Mouse (Mus musculus): ENCODE data around the gene Kdr. TPM values are rescaled to one million over a fixed set of nuclear protein-coding genes. Genes with fewer than 3 reads are reported as not detected.
A peak's percentile ranks its signal among the peaks of the same experiment; 100 is the strongest.

Kdr gene
- polyA plus RNA-seq, 1 experiment from 2014 or later, result 27.0 TPM

DNA sequence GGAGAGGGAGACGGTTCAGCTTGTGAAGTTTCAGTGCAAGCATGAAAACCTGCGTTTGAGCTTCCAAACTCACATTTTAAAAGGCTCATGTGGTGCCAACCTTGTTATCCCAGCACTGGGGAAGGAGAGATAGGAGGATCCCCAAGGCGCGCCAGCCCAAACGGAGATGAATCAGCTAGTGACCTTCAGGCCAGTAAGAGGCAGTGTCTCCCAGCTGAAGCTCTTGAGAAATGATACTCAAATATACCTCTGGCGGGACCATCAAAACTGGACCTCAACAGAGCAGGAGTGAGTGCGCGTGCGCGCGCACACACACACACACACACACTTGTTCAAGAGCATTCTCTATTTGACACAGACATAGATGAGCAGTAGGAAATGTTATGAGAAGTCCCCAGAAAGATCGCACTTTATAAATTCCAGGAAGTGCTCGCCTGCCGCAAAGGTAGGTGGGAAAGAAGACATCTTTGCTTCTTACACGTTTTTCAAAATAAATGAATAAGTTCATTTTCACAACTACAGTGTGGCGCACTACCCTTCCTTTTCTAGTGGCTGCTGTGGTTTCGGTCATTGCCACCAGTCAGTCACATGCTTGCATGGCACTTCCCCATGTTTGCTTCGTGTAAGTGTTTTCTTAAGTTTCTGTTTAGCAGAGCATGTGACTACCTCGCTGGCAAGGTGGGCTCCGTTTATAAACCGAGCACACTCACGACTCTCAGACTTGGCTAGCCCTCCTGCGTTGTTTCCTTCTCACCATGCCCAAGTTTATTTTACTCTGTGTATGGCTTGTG lies 2.5 kb upstream of the Kdr start:
- WGBS, result 65% methylated on average over 23 of the region's 23 CpGs
- Histone ChIP-seq H3K4me2 (no peak overlapping the region), H3K9ac (no peak overlapping the region)

DNA sequence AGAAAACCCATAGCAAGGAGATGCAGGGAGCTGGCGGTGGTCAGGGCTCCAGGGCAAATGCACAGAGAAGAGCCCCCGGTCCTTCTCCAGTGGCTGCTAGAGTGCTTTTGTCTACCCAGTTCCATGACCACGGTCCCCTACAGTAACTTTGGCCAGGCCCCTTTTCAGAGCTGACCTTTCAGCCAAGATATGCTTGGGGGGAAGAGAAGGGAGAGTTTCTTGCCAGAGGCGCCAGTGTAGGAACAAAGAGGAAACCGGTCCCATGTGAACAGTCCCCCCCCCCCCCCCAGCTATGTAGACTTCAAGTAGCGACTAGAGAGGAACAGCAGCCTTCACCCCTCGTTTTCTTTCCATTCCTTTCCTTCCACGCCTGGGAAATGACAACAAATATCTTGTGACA lies 850 bp upstream of the Kdr start:
- Histone ChIP-seq H3K27me3 (peaks cover 54% of the 10 kb centered on the region), H3K4me3 (peak overlapping the region; percentile 56), H3K9me3 (no peaks in the 10 kb centered on the region), H3K27ac (no peak overlapping the region), H3K4me1 (peaks cover 17% of the 10 kb centered on the region), H3K4me2 (peak overlapping the region; percentile 96), H3K36me3 (no peaks in the 10 kb centered on the region), H3K9ac (no peak overlapping the region)
- ATAC-seq (ENCODE audit: insufficient number of reproducible peaks, low FRiP score, low TSS enrichment, low read depth), result no peak
- WGBS, result 4% methylated on average over 8 of the region's 8 CpGs

More for the DNA sequence above, 2.5 kb upstream of the Kdr start:
- Histone ChIP-seq H3K36me3 (no peaks in the 10 kb centered on the region), H3K4me3 (no peak overlapping the region), H3K4me1 (peaks cover 17% of the 10 kb centered on the region), H3K27me3 (peaks cover 47% of the 10 kb centered on the region), H3K27ac (no peak overlapping the region), H3K9me3 (no peaks in the 10 kb centered on the region)
- no peak for ATAC-seq (ENCODE audit: insufficient number of reproducible peaks, low FRiP score, low TSS enrichment, low read depth)

DNA sequence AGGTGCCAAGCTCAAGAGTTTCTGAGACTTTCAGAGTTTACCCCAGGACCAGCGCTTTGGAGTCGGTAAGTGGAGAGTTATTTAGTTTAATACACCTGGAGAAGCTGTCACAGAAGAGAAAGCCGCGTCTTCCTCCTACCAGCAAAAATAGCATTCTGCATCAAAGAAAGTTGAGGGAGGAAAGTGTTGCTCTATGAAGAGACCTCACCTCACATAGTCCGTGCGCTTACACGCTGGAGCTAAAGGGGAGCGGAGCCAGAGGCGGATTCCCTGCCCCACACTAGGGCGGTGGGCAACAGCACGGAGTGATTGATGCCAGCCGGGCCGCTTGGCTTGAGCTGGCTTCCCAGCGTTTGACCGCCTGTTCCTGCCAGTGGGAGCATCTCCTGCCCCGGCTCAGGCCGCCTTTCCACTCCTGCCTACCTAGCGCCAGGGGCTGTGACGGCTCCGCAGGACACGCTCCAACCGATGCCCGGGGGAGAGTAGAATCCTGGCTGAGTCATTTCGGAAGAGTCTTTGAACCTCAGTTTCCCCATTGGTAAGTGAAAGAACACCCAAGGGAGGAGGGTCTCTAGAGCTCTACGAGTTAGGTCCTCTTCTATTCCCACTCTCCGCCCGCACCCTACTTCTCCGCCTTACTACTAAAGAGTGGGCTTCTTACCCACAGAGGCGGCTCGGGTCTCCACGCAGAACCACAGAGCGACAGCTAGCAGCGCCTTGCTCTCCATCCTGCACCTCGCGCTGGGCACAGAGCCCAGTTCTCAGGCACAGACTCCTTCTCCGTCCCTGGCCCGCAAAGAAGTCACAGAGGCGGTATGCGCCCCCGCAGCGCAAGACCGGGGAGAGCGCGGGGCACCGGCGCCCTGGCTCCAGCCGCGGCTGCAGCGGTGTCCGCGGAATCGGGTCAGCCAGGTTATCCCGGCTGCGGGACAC lies 551 bp downstream of the Kdr start:
- H3K4me3 ChIP-seq, result peak overlapping the region; percentile 56
- H3K27me3 ChIP-seq, result peaks cover 54% of the 10 kb centered on the region
- peak overlapping the region; percentile 43 for H3K27ac ChIP-seq
- H3K9me3 ChIP-seq, result no peaks in the 10 kb centered on the region
- 1% methylated on average over 54 of the region's 54 CpGs for WGBS
- peak; percentile 46; the same call in 1 of the 2 replicates for ATAC-seq (ENCODE audit: insufficient number of reproducible peaks, low FRiP score, low TSS enrichment, low read depth)
- no peaks in the 10 kb centered on the region for H3K36me3 ChIP-seq
- H3K4me1 ChIP-seq, result peaks cover 17% of the 10 kb centered on the region
- H3K4me2 ChIP-seq, result peak overlapping the region; percentile 96
- H3K9ac ChIP-seq, result peak overlapping the region; percentile 26; the same call in 1 of the 2 replicates

DNA sequence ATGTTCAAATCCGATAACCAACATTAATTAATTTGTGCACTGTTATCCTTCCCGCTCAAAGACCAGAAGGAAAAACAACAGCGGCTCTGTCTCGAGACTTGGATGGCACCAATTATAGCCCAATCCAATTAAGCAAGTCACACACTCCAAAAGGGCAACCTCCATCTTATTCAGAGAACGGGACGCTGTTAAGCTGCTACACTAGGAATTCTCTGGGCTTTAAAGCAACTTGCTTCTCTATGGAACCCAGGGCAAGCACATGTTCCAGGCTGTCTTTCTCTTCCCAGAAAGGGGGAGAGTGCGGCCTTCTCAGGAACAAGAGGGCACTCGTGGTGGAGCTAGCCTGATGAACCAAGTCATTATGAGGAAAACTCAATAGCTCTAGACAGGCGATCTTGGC lies 1.6 kb downstream of the Kdr start:
- Histone ChIP-seq H3K9ac (no peak overlapping the region), H3K4me1 (peaks cover 17% of the 10 kb centered on the region), H3K27ac (no peak overlapping the region), H3K36me3 (no peaks in the 10 kb centered on the region), H3K9me3 (no peaks in the 10 kb centered on the region), H3K4me2 (no peak overlapping the region), H3K4me3 (peak overlapping the region; percentile 14), H3K27me3 (peaks cover 54% of the 10 kb centered on the region)
- WGBS, result 48% methylated on average over 9 of the region's 9 CpGs
- no peak for ATAC-seq (ENCODE audit: insufficient number of reproducible peaks, low FRiP score, low TSS enrichment, low read depth)

DNA sequence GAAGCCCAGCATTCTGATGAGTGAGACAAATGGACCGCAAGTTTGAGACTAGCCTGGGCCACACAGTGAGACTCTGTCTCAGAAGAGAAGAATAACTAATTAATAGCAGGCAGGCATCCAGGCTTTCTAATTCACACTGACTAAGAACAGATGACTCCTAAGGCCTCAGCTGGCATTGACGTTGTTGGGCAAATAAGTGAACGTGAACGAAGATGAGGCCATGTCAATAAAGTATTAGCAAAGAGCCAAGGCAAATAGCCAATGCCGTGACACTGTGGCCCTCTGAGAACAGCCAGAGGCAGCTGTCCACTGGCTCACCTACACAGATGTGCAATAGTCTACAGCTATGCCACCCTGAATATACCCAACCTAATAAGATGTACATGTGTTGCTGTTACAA lies 2.9 kb downstream of the Kdr start:
- Histone ChIP-seq H3K4me1 (peaks cover 17% of the 10 kb centered on the region), H3K27ac (no peak overlapping the region), H3K4me2 (no peak overlapping the region), H3K36me3 (no peaks in the 10 kb centered on the region), H3K4me3 (peak overlapping the region; percentile 10; the same call in 1 of the 2 replicates), H3K9me3 (no peaks in the 10 kb centered on the region), H3K9ac (no peak overlapping the region), H3K27me3 (peaks cover 45% of the 10 kb centered on the region)
- 47% methylated on average over 5 of the region's 5 CpGs for WGBS
- ATAC-seq (ENCODE audit: insufficient number of reproducible peaks, low FRiP score, low TSS enrichment, low read depth), result no peak

DNA sequence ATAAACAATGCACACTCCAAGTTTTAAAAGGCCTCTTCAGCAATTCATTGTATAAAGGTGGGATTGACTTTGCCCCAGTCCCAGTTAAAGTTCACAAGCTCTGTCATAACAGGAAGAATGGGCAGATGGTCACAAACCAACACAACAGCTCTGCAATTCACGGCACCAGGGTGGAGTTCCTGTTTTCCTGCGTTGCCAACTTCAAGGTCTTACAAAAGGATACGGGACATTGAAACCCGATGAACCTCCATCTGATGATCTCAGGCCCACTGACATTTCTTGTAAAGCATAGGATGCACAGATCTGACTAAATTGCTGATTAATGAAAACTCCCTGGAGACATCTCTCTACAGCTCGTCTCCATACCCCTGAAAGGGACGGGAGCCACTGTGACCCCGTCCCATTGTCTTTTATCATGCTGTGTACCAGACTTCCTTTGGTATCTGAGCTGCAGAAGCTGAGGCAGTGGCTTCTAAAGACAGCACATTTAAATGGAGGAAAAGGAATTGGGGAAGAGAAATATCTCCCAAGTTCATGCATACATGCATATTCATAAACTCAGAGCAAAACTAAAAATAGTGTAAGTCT lies 3.6 kb downstream of the Kdr start:
- H3K9me3 ChIP-seq, result no peaks in the 10 kb centered on the region
- H3K4me3 ChIP-seq, result no peak overlapping the region
- ATAC-seq (ENCODE audit: insufficient number of reproducible peaks, low FRiP score, low TSS enrichment, low read depth), result no peak
- H3K9ac ChIP-seq, result no peak overlapping the region
- H3K4me1 ChIP-seq, result peaks cover 17% of the 10 kb centered on the region
- H3K27me3 ChIP-seq, result peaks cover 39% of the 10 kb centered on the region
- H3K4me2 ChIP-seq, result no peak overlapping the region
- H3K36me3 ChIP-seq, result no peaks in the 10 kb centered on the region
- 64% methylated on average over 7 of the region's 7 CpGs for WGBS
- H3K27ac ChIP-seq, result no peak overlapping the region

DNA sequence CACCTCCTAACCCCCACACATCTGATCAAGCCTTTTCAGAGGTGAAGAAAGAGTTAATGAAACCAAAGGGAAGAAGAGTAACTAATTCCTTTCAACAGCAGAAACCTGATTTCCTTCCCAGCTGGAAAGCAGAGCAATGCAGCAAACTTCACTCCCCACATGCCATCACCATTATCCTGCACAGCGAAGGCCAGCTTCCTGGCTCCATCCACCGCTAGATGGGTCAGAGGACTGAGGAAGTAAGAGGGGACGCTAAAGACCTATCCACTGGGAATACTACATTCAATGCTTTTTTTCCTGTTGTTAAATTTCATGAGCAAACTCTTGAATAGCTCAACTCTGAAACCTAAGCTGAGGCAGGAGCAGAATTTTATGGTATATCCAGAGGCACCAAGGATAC lies 8.4 kb downstream of the Kdr start:
- Histone ChIP-seq H3K27me3 (peaks cover 3% of the 10 kb centered on the region; the same call in 1 of the 2 replicates), H3K9me3 (no peaks in the 10 kb centered on the region), H3K4me2 (no peak overlapping the region), H3K27ac (no peak overlapping the region), H3K4me3 (no peak overlapping the region), H3K9ac (no peak overlapping the region), H3K36me3 (no peaks in the 10 kb centered on the region), H3K4me1 (no peaks in the 10 kb centered on the region)
- whole genome bisulfite sequencing, result 31% methylated on average over 3 of the region's 3 CpGs
- no peak for ATAC-seq (ENCODE audit: insufficient number of reproducible peaks, low FRiP score, low TSS enrichment, low read depth)

DNA sequence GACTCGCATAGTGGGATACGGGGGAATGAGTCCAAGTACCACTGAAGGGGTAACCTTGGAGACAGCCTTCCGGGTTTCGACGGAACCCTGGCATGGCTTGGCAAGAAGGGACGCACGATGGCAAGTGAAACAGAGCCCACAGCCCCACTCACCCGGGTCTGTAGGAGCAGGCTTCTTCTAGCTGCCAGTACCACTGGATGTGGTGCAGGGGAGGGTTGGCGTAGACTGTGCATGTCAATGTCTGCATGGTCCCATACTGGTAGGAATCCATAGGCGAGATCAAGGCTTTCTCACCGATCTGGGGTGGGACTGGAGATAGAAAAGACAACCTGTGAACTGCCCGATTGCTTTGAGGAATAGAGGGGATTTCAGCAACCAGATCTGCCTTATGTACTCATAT lies 15.7 kb downstream of the Kdr start:
- no peaks in the 10 kb centered on the region for H3K36me3 ChIP-seq
- H3K27me3 ChIP-seq, result no peaks in the 10 kb centered on the region
- H3K27ac ChIP-seq, result no peak overlapping the region
- H3K9me3 ChIP-seq, result no peaks in the 10 kb centered on the region
- WGBS, result 92% methylated on average over 12 of the region's 12 CpGs
- no peak for ATAC-seq (ENCODE audit: insufficient number of reproducible peaks, low FRiP score, low TSS enrichment, low read depth)
- H3K4me1 ChIP-seq, result no peaks in the 10 kb centered on the region
- no peak overlapping the region for H3K9ac ChIP-seq
- H3K4me3 ChIP-seq, result no peak overlapping the region
- no peak overlapping the region for H3K4me2 ChIP-seq

DNA sequence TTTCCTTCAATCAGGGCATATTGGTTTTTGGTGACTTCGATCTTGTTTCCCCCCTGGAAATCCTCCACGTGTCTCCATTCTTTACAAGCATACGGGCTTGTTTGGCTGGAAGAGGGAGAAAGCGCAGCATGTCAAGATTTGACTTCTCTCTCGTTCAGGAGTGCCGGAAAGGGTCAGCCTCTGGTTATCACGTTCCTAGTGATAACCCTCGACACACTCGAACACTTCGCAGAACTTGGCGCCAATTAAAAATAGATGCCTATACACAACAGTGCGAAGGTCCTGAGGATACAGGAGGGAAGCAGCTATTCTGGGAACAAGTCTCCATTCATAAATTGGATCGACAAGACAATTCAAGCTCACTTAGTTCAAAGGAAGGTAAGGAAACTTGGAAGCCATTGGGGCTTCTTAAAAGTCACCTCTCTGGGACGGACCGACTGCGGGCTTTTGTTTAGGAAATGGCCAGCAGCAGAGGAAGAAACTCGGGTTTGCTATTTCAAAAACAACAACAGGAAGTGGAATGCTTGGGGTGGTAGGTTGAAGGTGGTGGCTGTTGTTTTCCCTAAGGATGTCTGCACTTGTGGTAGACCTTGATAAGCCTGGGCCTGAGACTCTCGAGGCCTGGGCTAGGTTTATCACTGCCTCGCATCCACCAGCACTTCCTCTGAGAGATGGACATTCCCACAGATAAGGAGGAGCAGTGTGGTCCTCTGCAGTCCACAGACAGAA lies 16.4 kb downstream of the Kdr start:
- H3K4me3 ChIP-seq, result no peak overlapping the region
- no peaks in the 10 kb centered on the region for H3K36me3 ChIP-seq
- ATAC-seq (ENCODE audit: insufficient number of reproducible peaks, low FRiP score, low TSS enrichment, low read depth), result no peak
- WGBS, result 86% methylated on average over 19 of the region's 19 CpGs
- no peak overlapping the region for H3K4me2 ChIP-seq
- H3K9me3 ChIP-seq, result no peaks in the 10 kb centered on the region
- no peaks in the 10 kb centered on the region for H3K4me1 ChIP-seq
- H3K27ac ChIP-seq, result no peak overlapping the region
- no peaks in the 10 kb centered on the region for H3K27me3 ChIP-seq
- no peak overlapping the region for H3K9ac ChIP-seq

DNA sequence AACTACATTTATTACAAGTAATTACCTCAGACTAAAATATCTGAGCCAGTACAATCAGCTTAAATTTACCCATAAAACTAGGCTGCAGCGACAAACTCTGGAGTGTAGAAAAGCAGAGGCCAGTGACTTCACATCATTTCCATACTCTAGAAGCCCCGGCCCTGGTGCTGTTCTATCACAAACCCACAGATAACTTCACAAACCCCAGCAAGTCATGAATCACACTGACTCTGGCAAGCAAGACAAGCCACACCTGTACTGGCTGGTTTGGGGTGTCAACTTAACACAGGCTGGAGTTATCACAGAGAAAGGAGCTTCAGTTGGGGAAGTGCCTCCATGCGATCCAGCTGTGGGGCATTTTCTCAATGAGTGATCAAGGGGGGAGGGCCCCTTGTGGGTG lies 18.4 kb downstream of the Kdr start:
- Histone ChIP-seq H3K27ac (no peak overlapping the region), H3K9ac (no peak overlapping the region), H3K4me1 (no peaks in the 10 kb centered on the region), H3K36me3 (no peaks in the 10 kb centered on the region), H3K4me2 (no peak overlapping the region), H3K27me3 (no peaks in the 10 kb centered on the region), H3K9me3 (no peaks in the 10 kb centered on the region), H3K4me3 (no peak overlapping the region)
- no peak for ATAC-seq (ENCODE audit: insufficient number of reproducible peaks, low FRiP score, low TSS enrichment, low read depth)
- 63% methylated on average over 3 of the region's 3 CpGs for WGBS

DNA sequence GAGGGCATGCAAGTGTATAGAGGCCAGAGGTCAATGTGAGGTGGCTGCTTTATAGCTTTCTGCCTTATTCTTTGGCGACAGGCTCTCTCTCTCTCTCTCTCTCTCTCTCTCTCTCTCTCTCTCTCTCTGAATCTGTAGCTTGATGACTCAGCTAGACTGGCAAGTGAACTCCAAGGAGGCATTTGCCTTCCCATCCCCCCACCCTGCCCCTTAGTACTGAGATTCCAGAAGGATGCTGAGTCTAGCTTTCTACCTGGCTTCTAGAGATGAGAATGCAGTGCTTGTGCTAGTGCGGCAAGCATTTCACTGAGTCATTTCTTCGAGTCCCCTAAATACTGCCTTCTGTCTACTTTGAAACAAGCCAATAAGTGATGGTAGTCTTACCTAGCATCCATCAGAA lies 21.7 kb downstream of the Kdr start:
- H3K27me3 ChIP-seq, result no peaks in the 10 kb centered on the region
- H3K4me3 ChIP-seq, result no peak overlapping the region
- 72% methylated on average over 3 of the region's 3 CpGs for WGBS
- ATAC-seq (ENCODE audit: insufficient number of reproducible peaks, low FRiP score, low TSS enrichment, low read depth), result no peak
- H3K4me2 ChIP-seq, result no peak overlapping the region
- no peaks in the 10 kb centered on the region for H3K36me3 ChIP-seq
- H3K9me3 ChIP-seq, result no peaks in the 10 kb centered on the region
- H3K9ac ChIP-seq, result no peak overlapping the region
- no peak overlapping the region for H3K27ac ChIP-seq
- H3K4me1 ChIP-seq, result no peaks in the 10 kb centered on the region

Data from limb, embryonic 15.5 days (tissue).